Mouse (Mus musculus): ENCODE results near the gene Kat6b.
"Not testable (repeated sequence)": the region's sequence is repeated elsewhere in the genome, so short reads cannot be mapped to it uniquely, and the experiment has no call there.

Kat6b gene

GRCm38 (mm10) chr14:21481231-21481630 lies at the start of gene Kat6b:
Gene Kat6b, plus strand, starts transcription at chr14:21481434.
- DNase-seq, result no peak

GRCm38 (mm10) chr14:21433415-21433814 lies 47.8 kb upstream of the Kat6b start:
- DNase-seq, result no peak

GRCm38 (mm10) chr14:21433995-21434394 lies 47.2 kb upstream of the Kat6b start:
- DNase-seq, result no peak

- no peak for DNase-seq
These were observed 46.5 kb upstream of the Kat6b start for GRCm38 (mm10) chr14:21434686-21435085.

- peak; percentile 49 for DNase-seq
These were observed 41.4 kb upstream of the Kat6b start for GRCm38 (mm10) chr14:21439785-21440184.

- DNase-seq, result no peak
These were observed 40.7 kb upstream of the Kat6b start for GRCm38 (mm10) chr14:21440526-21440925.

- no peak for DNase-seq
These were observed 39.3 kb upstream of the Kat6b start for GRCm38 (mm10) chr14:21441772-21442533.

- DNase-seq, result no peak
These were observed 28.7 kb upstream of the Kat6b start for GRCm38 (mm10) chr14:21452581-21452980.

GRCm38 (mm10) chr14:21453896-21454295 lies 27.3 kb upstream of the Kat6b start:
- DNase-seq, result no peak

- no peak for DNase-seq
These were observed 25.4 kb upstream of the Kat6b start for GRCm38 (mm10) chr14:21455654-21456350.

- no peak for DNase-seq
These were observed 24.7 kb upstream of the Kat6b start for GRCm38 (mm10) chr14:21456526-21456925.

GRCm38 (mm10) chr14:21457876-21458275 lies 23.4 kb upstream of the Kat6b start:
- peak; percentile 54 for DNase-seq

GRCm38 (mm10) chr14:21458696-21459095 lies 22.5 kb upstream of the Kat6b start:
- no peak for DNase-seq

GRCm38 (mm10) chr14:21459163-21459562 lies 22.1 kb upstream of the Kat6b start:
- DNase-seq, result no peak

GRCm38 (mm10) chr14:21462398-21462797 lies 18.8 kb upstream of the Kat6b start:
- no peak for DNase-seq

GRCm38 (mm10) chr14:21463117-21463712 lies 18.0 kb upstream of the Kat6b start:
- no peak for DNase-seq

GRCm38 (mm10) chr14:21470386-21470785 lies 10.8 kb upstream of the Kat6b start:
- no peak for DNase-seq

- DNase-seq, result no peak
These were observed 9.3 kb upstream of the Kat6b start for GRCm38 (mm10) chr14:21471975-21472374.

- not testable (repeated sequence) for DNase-seq
These were observed 6.6 kb upstream of the Kat6b start for GRCm38 (mm10) chr14:21474593-21475132.

- no peak for DNase-seq
These were observed 4.1 kb upstream of the Kat6b start for GRCm38 (mm10) chr14:21477181-21477580.

- DNase-seq, result no peak
These were observed 1.7 kb upstream of the Kat6b start for GRCm38 (mm10) chr14:21479566-21479965.

- no peak for DNase-seq
These were observed 1.0 kb upstream of the Kat6b start for GRCm38 (mm10) chr14:21480191-21480590.

GRCm38 (mm10) chr14:21484199-21484598 lies 3.0 kb downstream of the Kat6b start:
- DNase-seq, result no peak

- no peak for DNase-seq
These were observed 3.5 kb downstream of the Kat6b start for GRCm38 (mm10) chr14:21484693-21485092.

All from retina, postnatal 1 day (tissue).